Mouse (Mus musculus) cerebellum, adult 18-20 months (tissue): ENCODE data around the gene Il17rd.
A peak's percentile ranks its signal among the peaks of the same experiment; 100 is the strongest.

Experiments
- DNase-seq, 2 experiments: peaks; one replicate each; pipeline ENCODE4 v3.0.0; 2021

Gene Il17rd

DNA sequence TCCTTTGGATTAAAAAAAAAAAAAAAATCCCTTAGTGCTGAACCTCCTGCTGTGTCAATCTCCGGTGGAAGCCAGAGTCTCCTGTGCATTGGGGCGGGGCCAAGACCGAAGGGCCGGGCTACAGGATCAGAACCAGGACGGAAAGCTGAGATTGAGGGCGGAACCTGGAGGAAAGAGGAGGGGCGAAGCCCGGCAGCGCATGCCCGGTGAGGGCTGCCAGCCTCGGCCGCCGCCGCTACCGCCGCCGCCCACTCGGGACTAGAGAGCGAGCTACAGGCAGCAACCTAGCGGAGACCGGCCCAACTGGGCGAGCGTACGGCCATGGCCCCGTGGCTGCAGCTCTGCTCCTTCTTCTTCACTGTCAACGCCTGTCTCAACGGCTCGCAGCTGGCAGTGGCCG is at the start of gene Il17rd:
Gene Il17rd, plus strand, starts transcription at position 159 of the 400 bp plus-strand sequence.
- peak; percentile 72 to 74 for DNase-seq

DNA sequence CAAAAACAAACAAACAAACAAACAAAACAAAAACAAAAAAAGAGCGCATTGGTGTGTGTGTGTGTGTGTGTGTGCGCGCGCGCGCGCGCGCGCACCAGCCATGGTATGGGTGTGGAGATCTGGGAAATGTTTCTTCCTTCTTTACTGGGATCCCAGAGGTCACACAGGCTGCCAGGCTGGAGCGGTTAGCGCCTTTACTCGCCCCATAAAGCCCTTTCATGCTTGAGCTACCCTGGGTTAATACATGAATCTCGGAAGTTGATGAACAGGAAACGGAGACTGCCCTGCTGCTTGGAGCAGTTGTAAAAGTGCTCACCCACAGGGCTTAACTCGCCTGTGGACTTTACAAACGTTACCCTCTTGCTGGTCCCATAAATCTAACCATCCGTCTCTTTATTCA is 47.1 kb upstream of the Il17rd start:
- no peak for DNase-seq

DNA sequence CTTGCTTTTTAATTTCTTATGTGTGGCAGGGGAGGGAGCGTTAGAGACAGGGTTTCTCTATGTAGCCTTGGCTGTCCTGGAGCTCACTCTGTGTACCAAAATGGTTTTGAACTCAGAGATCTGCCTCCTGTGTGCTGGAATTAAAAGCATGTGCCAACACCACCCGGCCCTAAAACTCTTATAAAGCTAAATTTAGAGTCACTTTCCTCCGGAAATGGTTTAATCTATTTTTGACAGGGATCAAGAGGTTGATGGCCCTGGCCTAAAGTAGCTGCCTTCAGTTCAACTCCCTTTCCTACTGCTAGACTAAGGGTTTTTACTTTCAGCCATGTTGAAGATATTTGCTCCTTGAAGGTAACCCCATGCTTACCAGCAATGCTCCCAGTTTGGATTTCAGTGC is 45.3 kb upstream of the Il17rd start:
- DNase-seq: no peak

DNA sequence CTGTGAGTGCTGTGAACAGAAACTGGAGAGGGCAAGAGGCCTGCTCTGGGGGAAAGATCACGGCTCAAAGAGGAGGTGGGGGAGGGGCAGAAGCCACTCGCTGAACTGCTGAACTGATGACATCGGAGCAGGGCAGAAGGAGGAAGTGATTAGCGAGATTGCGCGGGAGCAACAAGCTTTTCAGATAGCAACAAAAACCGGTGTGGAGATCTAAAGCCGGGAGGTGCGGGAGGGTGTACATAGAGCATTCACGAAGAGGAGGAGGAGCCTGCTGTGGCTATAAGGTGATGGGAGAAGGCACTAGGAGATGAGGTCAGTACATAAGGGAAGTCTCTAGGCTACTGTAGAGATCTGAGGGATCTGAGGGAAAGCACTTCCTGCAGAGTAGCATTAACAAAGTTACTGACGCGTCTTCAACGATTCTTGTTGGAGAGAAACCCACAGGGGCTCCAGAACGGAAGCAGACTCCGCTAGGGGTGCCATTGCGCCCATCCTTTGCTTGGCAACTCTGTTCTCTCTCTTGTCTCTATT is 44.5 kb upstream of the Il17rd start, which contains the start of gene Hesx1:
Gene Hesx1, plus strand, starts transcription at position 206 of the 531 bp plus-strand sequence.
- peak in 1 of 2 experiments; percentile 4 for DNase-seq

DNA sequence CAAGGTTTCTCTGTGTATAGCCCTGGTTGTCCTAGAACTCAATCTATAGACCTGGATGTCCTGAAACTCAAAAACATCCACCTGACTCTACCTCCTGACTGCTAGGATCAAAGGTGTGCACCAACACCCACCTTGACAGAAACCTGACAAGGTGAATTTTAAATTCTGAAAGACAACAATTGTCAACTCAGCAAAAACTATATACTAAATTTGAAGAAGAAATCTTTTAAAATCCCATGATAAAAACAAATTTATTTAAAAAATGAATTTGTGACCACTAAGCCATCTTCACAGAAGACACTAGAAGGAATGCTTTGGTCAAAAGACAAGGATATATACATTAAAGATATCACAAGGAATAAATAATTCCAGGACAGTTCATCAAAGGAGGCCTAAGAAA is 42.5 kb upstream of the Il17rd start:
- DNase-seq: no peak

DNA sequence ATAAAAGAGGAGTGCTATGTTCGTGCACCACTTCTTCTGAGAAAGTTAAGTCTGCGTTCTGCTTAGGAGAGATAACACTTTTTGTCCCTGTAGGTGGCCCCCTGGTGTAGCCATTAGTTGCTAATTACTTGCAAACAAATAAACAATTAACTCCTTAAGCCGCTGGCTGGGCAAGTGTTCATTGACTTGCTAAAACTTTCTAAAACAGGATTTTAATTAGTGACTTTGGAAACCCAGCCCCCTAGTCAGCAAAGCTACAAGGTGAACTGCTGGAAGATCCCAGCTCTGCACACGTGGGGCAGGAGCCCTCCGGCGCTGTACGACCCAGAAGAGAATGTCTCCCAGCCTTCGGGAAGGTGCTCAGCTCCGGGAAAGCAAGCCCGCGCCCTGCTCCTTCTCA is 38.4 kb upstream of the Il17rd start:
- DNase-seq: no peak

DNA sequence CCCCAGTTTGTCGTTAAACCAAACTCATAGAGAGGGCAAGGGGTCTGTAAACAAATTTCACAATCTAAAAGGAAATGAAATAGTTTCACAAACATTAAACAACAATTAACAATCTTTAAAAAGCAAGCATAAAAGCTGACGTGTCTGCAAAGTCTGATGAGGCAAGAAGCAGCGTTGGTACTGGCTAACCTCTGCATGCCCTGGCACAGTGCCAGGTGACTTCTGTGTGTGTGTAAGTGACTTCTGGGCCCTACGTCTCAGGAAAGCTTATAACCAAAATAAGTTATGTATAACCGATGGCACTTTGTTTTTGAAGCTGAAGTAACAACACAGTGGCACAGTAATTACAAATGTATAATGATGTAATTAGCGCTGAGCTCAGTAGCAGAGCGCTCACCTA is 33.8 kb upstream of the Il17rd start:
- DNase-seq: no peak

DNA sequence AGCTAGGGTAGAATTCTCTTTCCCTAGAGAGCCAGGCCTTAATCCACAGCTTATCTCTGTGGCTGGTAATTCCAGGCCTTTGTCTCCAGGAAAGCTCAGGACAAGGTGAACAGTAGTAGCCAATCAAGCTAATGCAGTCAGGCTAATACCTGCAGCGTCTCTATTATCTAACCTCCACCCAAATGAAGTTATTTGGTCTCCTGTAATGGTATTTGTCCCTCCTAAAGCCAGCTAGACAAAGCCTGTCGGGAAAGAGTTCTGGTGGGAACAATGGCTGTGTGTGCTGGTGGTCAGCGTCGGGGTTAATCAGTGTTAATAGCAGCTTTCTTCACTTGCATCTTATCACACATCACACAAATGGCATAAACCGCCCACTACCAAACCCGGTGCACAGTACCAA is 32.8 kb upstream of the Il17rd start:
- no peak for DNase-seq

DNA sequence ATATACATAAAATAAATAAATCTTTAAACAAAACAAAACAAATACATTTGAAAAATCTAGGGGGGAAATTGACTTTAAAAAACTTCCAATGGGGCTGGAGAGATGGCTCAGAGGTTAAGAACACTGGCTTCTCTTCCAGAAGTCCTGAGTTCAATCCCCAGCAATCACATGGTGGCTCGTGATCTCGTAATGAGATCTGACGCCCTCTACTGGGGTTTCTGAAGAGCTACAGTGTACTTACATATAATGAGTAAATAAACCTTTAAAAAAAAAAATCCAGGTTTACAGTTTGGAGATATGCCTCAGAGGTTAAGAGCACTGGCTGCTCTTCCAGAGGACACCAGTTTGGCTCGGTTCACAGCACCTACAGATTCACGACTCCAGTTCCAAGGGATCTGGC is 27.2 kb upstream of the Il17rd start:
- no peak for DNase-seq

DNA sequence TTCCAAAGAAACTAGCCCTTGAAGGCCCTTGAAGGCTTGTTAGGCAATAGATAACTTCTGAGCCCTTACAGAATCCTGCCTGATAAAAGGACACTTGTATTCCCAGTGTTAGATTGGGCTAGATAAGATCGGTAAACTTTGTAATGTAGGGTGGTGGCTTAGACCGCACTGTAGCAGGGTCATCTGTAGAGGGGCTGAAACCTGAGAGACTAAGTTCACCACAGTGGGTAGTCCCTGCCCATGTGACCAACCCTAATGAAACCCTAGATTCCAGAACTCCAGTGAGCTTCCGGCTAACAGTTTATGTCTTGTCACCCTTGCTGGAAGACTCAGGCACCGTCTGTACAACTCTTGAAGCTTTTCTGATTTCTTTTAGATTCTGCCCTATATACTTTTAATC is 25.1 kb upstream of the Il17rd start:
- no peak for DNase-seq

DNA sequence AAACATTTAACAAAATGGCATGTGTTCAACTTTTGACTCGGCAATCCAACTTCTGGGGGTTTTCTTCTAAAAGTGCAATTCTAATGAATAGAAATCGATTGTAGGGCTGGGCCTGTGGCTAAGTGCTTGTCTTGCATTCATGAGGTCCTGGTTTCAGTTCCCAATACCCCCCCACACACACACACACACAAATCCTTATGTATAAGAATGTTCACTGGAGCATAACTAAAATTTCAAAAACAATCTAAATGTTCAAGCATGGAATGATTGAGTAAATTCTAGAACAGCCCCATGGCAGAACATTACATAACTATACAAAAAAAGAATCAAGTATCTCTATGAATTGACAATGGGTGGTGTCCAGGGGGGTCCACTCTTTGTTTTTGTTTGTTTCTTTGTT is 20.8 kb upstream of the Il17rd start:
- no peak for DNase-seq

DNA sequence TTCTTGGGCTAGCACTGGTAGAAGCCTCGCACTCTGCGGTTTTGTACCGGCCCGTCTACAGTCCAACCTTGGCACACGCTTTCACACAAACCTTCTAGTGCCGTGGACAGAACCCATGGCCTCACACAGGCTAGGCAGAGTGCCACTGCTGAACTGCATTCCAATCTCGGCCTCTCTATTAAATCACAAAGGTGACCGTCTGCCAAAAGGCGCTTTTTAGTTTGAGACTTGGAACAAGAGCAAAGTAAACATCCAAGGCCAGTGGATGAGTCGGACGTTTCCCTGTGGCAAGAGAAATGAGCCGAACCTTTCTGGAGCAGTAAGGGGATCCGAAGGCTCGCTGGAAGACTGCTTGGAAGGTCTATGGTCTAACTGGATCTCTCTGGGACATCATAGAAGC is 18.9 kb upstream of the Il17rd start:
- no peak for DNase-seq

DNA sequence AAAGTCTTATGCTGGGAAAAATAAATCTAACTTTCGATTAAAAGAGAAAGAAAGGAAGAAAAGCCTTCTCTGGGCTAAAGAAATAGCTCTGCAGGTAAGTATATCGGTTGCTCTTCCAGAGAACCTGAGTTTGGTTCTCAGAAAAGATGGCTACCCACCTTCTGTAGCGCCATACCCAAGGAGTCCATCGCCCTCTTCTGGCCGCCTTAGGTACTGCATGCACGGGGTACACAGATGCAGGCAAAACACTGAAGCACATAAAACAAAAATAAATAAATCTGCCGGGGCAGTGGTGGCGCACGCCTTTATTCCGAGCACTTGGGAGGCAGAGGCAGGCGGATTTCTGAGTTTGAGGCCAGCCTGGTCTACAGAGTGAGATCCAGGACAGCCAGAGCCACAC is 15.9 kb upstream of the Il17rd start:
- DNase-seq: peak; percentile 12 to 23

DNA sequence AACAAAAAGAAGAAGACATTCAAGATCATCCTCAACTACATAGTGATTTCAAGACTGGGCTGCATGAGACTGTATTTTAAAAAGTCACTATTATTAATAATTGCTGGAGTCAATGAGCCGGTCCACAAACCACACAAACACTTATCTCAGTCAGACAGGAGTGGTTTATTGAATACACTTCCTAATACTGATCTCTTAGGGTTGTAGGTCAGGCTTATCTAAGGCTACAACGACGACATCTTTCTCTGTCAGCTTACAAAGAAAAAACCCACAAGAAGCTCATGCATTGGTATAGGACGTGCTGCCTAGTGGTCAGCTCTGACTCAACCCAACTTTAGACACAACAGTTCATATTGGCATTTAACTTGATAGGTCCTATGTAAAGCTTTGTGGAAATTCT is 14.1 kb upstream of the Il17rd start:
- DNase-seq: no peak

DNA sequence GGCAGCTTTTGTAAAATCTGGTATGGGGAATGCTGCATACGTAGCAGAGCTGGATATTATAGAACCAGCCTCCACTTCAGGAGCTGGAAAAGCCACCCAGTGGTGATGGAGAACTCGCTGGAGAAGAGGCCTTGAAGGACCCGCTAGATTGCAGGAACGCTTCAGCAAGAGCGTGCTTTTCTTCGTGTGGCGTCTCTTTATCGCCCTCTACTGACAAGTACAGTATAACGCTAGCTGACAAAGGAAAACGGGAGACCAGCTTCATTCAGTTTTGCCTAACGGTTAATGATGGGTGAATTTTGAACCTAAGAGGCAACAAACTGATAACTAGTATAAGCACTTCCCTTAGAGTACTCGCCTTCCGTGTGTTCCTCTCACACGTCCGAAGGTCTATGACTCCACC is 9.0 kb upstream of the Il17rd start:
- DNase-seq: peak; percentile 51 to 56

DNA sequence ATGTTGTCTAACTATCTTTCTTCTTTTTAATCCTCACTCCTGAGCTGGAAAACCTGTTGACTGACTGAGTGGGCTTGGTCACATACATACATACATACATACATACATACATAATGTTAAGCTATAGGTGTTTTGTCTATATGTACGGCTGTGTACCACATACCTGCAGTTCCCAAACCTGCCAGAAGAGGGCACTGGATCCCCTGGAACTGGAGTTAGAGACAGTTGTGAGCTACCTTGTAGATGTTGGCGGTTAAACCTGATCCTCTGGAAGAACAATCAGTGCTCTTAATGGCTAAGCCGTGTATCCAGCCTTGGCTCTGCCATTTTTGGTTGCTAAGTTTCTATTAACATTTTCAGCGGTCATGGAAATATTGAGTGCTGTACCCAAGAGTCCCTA is 7.6 kb upstream of the Il17rd start:
- DNase-seq: peak; percentile 16 to 24

DNA sequence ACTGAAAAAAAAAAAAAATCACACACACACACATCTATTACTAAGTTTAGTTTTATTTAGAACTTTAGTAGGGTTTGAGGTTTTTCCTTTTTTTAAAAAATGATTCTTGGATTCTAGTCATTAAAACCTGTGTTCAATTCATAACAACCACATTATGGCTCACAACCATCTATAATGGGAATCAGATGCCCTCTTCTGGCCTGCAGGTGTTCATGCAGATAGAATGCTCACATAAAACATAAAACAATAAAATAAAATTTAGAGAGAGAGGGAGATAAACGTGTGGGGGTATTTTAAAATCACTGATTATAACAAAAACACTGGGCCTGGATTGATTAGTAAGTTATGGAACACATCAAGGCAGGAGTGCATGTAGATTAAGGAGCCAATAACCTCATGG is 1.2 kb upstream of the Il17rd start:
- DNase-seq: no peak

DNA sequence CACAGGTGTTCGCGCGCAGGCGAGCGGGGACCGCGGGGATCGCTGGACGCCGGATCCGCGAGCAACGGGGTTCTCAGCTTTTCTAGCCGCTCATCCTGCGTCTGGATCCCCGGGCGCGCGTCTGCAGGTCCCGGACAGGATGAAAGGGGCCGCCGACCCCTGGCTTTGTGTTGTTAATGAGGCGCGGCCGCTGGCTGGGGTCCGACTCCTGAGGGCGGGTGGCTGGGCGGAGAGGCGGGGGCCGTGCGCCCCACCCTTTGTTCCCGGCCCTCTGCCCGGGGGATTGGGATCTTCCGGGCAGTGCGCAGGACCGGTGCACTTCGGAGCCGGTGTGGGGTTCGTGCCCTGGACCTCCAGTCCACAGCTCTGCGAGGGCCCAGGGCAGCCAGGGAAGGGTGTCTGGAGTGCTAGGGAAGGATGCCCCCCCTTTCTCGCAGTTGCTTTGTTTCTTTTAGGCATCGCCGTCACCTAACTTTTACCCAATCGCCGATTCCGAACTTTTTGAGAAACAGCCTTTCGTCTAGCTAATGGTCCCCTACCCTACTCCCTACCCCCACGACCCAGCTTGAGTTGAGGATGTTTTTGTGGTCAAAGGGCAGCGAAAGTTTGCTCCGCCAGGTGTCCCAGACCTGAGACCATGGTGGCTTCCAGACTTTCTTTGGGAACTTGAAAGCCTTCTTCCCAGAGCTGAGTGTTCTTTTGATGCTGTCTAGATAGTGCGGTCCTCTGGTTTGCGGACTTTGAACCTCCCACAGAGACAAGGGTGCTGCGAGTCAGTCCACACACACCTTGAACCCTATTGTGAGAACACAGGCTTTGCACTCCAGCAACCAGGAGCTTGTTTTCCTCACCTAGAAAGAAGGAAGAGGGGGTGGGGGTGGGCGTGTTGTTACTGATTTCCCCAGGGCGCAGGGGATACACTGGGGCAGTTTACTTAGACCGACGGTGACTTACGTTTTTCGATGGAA is 824 bp downstream of the Il17rd start:
- peak in 1 of 2 experiments; percentile 4 for DNase-seq

DNA sequence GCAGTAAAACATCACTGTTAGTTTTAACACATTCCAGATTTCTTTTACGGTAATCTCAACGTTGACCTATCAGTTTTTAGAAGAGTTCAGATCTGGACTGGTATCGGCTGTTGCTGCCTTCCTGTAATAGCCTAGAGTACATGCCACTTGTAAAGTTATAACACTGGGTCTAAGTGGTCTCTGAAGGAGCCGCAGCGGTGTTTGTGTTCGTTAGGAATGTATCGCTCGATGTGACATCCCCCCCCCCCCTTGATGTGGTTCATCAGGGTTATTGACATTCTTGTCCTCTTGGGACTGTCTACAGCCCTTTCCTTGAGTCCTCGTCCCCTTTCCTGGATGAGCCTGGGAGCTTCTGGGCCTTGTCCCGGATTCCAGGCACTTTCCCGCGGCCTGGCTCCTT is 1.7 kb downstream of the Il17rd start:
- no peak for DNase-seq

DNA sequence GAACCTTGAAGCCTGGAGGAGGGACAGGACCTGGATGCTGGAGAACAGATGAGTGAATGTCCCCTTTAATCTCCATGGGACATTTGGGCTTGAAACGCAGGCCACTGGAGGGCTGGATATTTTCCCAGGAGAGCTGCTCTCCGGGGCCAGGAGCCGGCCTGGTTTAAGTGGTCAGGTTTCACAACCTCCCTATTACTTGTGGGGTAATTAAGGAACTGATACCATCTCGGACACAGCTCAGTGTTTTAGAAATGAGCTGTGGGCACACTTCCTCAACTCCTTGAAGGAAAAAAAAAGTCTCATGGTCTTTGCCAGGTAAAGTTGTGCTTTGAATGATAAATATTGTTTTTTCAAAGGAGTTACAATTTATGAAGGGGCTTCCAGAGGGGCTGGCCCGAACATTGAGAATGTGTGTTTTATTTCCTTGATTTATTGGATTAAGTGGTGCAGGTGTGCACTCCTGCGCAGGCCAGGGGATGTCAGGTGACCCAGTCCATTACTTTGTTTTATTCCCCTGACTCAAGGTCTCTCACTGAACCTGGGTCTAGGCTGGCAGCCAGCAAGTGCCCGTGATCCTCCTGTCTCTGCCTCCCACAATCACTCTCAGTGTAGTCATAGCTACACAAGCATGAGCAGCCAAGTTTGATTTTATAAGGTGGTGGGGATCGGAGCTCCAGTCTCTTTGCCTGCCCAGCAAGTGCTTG is 3.7 kb downstream of the Il17rd start:
- no peak for DNase-seq

DNA sequence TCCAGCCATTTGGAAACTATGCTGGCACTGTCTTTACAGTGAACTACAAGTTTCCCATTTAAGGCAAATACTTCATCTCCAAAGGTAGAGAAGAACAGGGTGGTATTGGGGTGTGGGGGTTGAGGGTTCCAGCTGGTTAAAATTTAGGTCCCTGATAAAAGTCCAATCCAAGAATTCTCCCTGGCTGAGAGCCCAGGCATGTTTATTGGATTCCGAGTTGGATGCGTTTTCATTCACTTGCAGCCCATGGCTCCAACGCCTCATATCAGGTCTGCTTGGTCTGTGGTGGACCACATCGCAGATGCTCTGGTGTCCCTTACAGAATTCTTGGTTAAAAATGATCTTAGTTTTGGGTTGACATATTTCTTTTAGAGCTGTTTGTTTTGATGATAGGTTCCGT is 4.7 kb downstream of the Il17rd start:
- DNase-seq: no peak

DNA sequence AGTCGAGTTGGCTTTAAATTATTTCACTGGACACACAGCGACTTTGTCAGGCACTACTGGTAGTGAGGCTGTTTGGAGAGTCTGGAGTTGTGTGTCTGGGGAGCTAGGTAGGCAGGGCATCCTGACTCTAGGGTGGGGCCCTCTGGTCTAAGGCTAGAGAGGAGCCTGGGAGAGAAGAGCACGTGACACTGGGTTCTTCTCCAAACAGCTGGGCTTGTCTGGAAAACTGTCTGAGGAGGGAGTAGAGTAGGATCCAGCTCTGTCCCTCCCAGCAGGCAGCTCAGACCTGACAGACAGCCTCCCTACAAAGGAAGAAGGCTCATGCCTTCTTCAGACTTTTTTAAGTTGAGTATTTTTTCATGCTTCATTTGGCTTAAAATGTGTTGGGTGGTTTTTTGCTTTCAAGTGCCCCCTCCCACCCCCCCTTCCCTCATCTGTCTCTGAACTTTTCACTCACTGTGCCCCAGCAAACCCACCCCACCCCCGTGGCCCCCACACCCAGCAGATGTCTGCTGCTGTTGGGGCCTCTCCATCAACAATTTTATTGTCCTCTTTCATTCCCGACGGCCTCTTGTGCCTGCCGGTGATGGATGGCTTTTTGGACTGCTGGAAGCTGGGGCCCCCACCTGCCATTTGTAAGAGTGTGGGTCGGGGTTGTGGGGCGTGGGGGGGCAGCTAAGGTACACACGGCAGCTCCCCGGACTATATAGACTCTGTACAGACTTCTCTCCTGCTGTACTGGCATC is 5.7 kb downstream of the Il17rd start:
- DNase-seq: no peak

DNA sequence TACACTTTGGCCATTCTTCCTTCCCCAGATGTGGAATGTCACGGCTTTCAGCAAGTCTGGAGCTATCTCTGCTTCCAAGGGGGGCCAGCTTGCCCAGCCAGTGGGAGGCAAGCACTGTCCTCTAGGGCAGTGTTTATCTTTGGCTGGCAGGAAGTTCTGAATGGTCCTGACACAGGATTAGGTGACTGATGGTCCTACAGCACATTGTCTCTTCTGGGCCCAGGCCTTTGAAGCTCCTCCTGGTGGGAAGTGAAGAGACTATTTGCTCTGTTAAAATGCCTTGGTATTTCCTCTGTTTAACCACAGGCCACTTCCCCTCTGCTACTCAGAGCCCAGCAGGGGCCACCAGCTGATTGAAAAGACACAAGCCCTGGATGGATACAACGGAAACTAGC is 6.2 kb downstream of the Il17rd start:
- no peak for DNase-seq
